Mouse (Mus musculus) ES-E14 (cell line): ENCODE measurements around the gene Tyrobp.

ENCODE experiments used
- CHD2 ChIP-seq: IDR thresholded peaks from 2 replicates; pipeline ENCODE4 v1.6.1; 2014; ENCODE audit warnings: mild to moderate bottlenecking, low read depth, low read length, inconsistent platforms
- MAFK ChIP-seq: IDR thresholded peaks from 2 replicates; pipeline ENCODE4 v1.6.1; 2014; ENCODE audit warnings: mild to moderate bottlenecking, low read depth, low read length, inconsistent platforms; ENCODE audit not compliant: insufficient read depth
- ZC3H11A ChIP-seq: IDR thresholded peaks from 2 replicates; pipeline ENCODE4 v1.6.1; 2012; ENCODE audit warnings: low read depth, mild to moderate bottlenecking, inconsistent platforms, low read length, borderline replicate concordance
- ZNF384 ChIP-seq: IDR thresholded peaks from 2 replicates; pipeline ENCODE4 v1.6.1; 2012; ENCODE audit warnings: low read depth, low read length, inconsistent platforms

- TF ChIP-seq MAFK (no peak), CHD2 (no peak), ZNF384 (no peak), ZC3H11A (no peak)
Observed at GRCm38 (mm10) chr7:30454259-30454658, 40.7 kb downstream of the Tyrobp start.
